Mouse (Mus musculus): ENCODE data around the gene Mst1r.

Gene Mst1r

DNA sequence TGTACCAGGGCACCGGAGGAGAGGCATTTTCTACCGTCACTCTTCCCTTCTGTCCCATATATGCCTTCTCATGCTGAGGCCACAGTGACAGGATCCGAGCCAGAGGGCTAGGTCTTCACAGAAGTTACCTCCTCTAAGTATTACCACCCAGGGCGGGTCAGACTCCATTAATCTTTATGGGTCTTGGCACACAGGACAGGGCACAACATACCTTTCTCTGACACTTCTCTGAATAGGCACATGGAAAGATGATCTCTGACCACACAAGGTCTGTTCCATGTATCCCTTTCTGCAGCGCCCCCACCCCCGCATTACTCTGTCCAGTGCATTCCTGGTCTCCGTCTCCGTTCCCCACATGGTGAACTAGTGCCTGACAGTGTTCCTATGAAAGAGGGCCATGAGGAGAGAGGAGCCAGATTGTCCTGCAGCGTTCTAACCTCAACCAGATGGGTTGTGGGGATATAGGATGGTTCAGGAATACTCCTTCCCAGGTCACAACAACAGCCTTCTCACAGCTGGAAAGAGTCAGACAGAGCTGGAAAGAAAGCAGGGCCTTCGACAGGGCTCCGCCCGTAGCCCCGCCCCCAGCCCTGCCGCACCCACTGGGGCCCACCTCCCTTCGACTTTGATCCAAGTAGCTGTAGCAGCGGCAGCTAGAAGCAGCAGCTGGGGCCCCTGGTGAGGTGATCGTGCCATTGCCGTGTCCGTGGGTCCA, at the start of gene Mst1r:
Gene Mst1r, plus strand, starts transcription at position 622 of the 715 bp plus-strand sequence.
- DNase-seq: no peak

DNA sequence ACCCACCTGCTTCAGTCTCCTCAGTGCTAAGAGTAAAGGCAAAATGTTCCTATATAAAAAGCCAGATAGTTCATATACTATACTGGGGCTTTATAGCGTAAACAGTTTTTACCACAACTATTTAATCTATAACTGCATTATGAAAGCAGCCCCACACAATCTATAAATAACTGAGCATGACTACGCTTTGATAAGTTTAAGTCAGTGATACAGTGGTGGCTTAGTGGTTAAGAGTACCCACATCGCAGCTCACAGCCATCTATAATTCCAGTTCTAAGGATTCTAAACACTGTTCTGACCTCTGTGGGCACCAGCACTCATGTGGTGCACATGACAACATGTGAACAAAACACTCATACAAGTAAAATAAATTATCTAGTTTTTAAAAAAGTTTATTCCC, 48.3 kb upstream of the Mst1r start:
- DNase-seq: no peak

DNA sequence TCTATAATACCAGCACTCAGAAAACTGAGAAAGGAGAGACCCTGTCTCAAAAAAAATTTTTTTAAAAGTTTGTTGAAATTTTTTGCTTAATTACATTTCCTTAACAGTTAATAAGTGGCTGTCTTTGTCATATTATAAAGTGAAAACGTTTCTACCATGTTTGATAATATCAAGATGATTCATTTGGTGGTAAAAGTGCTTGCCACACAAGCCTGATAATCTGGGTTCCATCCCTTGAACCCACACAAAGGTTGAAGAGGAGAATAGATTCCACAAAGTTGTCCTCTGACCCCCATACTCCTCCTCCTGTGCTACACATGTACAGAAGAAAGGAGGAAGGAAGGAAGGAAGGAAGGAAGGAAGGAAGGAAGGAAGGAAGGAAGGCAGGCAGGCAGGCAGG, 42.2 kb upstream of the Mst1r start:
- no peak for DNase-seq

DNA sequence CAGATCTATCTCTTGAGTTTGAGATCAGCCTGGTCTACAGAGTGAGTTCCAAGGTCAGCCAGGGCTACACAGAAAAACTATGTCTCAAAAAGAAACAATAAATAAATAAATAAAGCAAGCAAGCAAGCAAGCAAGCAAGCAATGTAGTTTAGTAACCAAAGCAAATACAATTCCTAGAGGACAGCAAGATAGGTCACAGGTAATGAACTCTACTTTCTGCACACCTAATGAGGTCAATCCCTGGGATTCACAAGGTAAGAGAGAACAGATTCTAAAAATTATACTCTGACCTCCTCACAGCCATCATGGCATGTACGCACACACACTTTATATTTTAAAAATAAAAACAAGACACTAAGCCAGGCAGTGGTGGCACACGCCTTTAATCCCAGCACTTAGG, 40.6 kb upstream of the Mst1r start:
- no peak for DNase-seq

DNA sequence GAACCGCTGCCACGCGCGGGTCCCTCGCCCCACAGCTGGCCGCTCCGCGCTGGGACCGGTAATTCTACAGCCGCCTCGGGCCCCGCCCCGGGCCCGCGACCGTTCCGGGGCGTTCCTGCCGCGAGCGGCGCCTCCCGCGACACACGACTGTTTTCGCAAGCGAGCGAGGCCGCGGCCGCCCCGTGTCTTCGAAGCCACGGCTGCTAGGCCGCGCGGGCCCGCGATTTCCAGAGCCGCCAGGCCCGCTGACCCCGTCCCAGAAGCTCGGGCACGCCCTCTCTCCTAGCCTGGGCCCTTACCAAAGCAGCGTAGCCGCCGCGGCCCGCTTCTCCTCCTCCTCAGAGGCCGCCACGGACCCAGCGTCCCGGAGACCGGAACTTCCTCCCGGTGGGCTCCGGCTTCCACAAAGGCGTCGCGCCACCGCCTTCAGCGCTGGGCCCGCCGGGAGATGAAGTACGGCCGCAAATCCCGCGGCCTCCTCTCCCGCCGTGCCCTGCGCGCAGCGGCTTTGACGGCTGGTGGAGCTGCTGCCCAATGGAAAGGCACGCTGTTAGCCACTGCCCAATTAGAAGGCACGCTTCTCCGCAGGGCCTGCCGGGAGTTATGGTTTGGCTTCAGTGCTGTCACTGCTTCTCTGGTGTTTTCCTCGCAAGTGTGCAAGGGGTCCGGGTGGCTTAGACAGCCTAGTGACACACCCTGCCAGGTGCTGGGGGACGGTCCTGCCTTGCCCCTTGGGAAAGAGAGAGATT, 34.1 kb upstream of the Mst1r start:
- DNase-seq: peak; percentile 96 to 97

DNA sequence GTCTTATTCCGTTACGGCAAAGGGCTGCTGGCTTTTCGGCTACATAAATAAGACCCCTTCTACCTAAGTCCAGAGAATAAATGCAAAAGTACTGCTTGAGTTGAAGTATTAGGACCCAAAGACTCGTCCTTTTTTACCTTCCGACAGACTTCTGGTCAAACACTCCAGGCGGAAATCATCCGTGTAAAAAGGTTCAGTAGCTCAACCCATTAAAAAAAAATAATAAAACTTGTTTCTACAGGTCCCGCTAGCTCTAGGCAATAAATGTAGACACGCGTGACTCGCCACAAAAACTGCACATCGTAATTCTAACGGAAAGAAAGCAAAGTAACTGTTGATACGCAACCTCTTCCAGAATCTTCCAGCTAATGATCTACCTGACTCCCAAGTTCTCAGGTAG, 33.5 kb upstream of the Mst1r start, which contains the start of gene Rbm6:
Gene Rbm6, minus strand, starts transcription at position 101 of the 400 bp plus-strand sequence.
- DNase-seq: no peak

DNA sequence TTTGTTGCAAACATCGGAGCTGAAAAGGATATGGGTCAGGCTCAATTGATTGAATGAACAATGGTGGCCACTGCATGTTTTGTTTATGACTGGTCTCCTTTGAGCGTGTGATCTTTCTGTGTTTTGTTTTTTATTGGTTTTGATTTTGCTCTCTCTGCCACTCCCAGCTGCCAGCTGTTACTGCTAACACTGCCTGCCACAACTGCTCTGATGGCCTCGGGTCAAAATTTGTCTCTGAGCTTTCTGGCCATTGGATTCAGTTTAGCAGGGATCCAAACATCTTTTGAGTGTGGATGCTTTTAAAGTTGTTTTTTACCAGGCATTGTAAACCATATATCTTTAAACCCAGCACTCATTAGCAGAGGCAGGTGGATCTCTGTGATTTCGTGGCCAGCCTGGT, 26.3 kb upstream of the Mst1r start:
- DNase-seq: no peak

DNA sequence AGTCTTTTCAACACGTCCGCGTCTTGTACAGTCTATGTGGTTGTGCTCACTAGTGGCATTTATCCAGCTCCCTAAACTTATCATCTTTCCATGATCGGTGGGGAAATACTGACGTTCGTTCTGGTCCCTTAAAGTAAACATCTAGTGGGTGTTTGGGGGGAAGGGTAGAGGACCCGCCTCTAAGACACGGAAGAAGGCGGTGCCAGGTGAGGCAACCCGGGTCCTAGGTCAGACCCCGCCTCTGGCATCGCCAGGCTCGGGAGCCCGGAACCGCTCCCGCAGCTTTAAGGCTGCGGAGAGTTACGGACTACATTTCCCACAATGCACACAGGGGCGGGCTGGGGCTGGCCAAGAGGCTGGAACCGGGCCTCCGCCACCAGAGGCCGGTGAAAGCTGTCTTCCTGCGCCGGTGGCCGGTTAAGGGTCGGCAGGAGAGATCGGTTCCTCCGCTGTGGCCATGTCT, 18.8 kb upstream of the Mst1r start, which contains the start of gene Mon1a:
Gene Mon1a, plus strand, starts transcription at position 348 of the 463 bp plus-strand sequence.
- peak; percentile 90 to 96 for DNase-seq

DNA sequence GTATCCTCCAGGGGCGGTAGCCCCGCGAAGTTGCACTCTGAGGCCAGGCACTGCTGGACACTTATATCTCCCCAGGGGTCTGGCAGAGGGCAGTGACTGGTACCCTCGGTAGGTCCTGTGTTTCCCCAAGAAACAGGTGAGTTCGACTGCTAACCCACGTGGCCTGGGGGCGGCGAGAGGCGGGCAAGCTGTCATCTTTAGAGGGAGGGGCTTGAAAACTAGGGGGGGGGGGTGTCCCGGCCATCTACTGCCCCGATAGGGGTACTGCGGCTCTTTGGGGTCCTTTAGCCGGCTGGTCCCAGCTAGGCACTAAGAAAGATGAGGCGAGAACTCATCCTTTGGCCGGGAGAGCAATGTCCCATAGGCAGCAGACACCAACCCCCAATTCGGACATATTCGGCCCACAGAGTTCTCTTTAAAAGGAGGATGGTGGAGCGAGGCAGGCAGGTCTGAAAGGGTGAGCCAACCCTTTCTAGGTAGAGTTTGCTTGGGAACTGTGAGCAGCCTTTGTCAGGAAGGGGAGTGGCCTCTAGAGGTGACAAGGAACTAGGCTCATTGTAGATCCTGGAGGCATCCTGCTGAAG, 18.3 kb upstream of the Mst1r start:
- peak in 1 of 2 experiments; percentile 35 for DNase-seq

DNA sequence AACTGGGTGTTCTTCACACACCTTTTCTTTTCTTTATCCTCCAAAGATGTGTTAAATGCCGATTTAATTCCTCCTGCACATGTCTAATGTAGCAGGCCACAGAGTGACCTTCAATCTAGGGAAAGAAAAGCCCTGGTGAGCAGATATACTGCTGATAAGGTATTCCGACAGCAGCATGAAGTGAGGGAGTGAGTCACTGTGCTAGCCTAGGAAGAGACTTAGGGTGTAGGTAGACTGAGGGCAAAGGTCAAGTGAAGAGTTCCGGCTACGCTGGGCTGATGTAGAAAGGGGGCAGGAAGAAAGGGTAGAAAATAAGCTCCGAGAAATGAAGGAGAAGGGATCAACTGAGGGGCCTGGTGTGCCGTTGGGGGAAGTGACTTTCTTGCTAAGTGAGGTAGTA, 16.4 kb upstream of the Mst1r start:
- DNase-seq: no peak

DNA sequence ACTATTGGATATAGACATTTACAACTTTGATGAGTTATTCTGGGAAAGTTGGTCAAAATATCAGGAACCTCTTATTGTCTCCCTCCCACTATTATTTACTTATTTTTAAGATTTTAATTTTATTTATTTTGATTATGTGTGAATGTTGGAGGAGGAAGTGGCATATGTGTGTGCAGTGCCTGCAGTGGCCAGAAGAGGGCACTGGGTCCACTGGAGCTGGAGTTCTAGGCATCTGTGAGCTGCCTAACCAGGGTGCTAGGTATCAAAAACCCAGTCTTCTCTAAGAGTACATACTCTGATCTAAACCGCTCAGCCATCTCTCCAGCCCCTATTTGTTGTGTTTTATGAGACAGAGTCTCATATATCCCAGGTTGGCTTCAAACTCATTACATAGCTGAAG, 15.7 kb upstream of the Mst1r start:
- no peak for DNase-seq

DNA sequence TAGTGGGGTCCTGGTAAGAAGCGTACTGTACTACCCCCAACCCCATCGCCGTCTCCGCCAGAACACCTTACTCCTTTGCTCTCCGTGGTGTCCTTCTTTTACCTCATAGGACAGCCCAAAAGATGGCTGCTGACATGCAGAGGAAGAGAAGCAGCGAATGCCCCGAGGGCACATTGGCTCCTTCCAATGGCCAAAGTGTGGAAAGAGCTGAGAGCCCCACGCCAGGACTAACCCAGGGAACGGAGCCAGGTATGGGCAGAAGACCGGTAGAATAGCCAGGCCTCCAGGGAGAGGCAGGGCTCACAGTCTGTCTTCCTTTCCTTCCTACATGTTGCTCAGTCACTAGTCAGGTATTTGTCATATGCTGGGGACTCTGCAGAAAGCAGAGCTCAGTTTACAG, 8.1 kb upstream of the Mst1r start:
- peak in 1 of 2 experiments; percentile 28 for DNase-seq

DNA sequence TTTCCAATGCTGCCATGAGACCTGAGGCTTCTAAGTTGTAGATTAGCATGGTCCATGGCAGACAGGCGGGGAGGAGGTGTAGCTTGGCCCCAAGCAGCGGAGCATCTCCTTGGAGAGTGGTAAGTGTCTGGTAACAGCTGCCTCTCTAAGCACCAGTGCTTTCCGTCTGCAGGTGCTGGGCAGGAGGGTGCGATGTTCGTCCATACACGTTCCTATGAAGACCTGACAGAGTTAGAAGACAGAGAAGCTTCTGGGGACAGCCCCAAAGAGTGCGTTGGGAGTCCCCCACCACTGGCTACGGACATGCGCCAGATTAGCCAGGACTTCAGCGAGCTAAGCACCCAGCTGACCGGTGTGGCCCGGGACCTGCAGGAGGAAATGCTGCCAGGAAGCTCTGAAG, 6.8 kb upstream of the Mst1r start:
- DNase-seq: no peak

DNA sequence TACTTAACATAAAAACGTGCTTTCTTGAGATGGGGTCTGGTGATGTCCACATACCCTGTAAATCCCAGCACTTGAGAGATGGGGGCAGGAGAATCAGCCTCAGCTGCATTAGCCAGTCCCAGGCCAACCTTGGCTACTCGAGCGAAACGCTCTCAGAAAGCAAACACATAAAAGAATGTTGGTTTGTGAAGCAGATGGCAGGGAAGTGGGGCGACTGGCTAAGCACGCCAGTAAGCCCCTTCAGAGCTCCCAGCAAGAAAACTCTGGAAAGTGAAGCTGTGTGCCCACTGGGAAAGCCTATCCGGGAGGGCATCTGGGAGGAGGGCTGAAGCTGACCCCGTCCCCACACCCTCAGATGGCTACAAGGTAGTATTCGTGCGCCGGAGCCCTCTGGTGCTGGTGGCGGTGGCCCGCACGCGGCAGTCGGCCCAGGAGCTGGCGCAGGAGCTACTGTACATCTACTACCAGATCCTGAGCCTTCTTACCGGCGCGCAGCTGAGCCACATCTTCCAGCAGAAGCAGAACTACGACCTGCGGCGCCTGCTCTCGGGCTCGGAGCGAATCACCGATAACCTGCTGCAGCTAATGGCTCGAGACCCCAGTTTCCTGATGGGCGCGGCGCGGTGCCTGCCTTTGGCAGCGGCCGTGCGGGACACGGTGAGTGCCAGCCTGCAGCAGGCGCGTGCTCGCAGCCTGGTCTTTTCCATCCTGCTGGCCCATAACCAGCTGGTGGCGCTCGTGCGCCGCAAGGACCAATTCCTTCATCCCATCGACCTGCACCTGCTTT, 5.6 kb upstream of the Mst1r start:
- DNase-seq: peak; percentile 95 to 96

DNA sequence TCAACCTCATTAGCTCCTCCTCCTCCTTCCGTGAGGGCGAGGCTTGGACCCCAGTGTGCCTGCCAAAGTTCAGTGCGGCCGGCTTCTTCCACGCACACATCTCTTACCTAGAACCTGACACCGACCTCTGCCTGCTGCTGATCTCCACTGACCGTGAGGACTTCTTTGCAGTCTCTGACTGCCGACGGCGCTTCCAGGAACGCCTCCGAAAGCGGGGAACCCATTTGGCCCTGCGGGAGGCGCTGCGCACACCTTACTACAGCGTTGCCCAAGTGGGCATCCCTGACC, 5.1 kb upstream of the Mst1r start:
- DNase-seq: no peak

DNA sequence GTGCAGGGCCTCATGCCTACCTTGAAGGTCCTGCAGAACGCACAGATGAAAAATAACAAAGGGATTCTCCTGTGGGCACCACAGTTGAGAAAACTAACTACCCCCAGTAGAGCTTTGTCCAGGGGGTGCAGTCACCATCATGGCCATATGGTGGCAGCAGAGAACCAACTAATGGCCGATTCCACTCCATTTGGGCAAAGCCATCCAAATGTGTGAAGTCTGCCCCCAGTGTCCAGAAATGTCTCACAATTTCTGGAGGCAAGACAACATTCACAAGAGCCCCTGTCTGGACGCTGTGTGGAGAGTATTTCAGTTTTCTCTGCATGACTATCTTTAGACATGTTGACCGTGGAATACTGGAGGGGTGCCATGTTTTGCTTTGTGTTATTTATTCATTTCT, 1.9 kb upstream of the Mst1r start:
- DNase-seq: peak; percentile 90 to 91

DNA sequence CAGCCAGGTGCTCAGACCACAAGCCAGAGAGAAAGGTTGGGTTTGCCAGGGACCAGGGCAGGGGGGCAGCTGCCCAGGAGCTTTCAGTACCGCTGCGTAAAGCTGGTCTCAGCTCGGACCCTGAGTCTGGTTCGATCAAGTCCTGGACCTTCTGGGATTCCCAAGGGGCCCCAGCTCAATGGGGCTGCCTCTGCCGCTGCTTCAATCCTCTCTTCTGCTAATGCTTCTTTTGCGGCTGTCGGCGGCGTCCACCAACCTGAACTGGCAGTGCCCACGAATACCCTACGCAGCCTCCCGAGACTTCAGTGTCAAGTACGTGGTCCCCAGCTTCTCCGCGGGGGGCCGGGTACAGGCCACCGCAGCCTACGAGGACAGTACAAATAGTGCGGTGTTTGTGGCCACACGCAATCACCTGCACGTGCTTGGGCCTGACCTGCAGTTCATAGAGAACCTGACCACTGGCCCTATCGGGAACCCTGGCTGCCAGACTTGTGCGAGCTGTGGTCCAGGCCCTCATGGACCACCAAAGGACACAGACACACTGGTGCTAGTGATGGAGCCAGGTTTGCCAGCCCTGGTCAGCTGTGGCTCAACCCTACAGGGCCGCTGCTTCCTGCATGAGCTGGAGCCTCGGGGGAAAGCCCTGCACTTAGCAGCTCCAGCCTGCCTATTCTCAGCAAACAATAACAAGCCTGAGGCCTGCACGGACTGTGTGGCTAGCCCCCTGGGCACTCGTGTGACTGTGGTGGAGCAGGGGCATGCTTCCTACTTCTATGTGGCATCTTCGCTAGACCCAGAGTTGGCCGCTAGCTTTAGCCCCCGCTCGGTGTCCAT, 511 bp downstream of the Mst1r start:
- DNase-seq: no peak

DNA sequence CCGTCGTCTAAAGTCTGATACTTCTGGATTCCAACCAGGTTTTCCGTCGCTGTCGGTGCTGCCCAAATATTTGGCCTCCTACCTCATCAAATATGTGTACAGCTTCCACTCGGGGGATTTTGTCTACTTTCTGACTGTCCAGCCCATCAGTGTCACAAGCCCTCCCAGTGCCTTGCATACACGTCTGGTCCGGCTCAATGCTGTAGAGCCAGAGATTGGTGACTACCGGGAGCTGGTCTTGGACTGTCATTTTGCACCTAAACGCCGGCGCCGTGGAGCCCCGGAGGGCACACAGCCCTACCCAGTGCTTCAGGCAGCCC, 1.1 kb downstream of the Mst1r start:
- no peak for DNase-seq

DNA sequence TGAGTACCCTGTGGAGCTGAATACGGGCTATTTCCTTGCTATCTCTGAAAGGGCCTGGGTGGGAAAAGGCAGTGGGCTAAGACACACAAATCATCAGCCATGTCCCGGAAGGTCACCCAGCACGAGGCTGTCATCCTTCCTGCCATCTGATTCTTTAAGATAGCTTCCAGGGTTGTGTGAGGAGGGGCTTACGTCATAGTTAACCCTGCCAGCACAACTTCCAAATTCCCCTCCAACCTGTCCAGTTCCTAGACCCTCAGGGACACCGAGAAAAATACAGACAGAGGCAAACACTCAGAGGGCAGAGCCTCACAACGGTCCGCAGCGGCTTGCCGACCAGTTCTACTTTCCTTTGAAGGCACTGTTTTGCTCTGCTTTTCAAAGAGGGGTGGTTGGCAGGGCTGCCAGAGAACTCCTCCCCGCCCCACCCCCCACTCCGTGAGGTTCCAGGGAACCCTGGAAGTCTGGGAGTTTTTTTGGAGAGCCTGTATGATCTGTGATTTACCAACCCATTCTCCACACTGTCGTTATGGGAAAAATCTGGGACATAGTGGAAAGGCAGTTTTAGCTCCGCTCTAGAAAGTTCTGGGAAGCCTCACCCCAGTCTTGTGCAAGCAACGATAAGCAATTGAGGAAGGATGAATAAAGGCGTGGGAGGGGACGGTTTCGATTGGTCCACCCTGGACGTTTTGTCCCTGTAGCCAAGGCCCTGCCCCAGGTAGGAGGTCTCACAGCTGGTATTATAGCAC, 1.9 kb downstream of the Mst1r start:
- DNase-seq: no peak

DNA sequence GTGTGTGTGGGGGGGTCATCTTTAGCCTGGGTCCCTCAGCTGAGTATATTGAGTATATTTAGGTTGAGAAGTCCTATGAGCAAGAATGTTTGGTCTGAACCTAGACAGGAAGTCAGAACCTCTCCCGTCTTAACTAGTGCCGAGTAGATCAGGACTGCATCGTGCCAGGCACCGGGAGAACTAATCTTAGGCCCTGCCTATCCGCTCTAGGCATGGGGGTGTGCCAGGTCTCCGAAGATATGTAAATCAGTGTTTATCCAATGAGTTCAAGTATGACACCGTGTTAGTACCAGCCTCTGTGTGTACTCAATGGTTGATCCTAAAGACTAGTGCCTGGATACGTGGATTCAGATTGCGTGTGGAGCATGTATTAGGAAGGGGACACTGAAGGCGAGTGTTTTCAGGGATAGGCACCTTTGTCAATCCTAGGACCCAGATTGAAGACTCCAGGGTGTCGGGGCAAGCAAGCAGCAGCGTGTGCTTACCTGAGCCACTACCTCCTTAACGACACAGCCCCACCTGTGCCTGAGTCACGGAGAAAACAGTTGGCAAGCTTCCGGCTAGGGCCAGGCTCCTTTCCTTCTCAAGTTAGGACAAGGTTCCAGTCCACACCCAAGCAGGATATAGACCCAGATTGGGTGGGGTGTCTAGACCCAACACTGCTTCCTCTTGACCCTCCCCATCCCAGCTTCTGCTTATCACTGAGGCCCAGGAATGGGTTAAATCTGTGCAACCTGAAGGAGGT, 3.5 kb downstream of the Mst1r start:
- DNase-seq: no peak

All from cerebellum, adult 18-20 months (tissue).